Mouse (Mus musculus) heart, adult 2 months (tissue): ENCODE results near the gene Sh3kbp1.

Experiments
- CTCF ChIP-seq: fragments of 200-600 bp; IDR thresholded peaks from 2 replicates; pipeline ENCODE4 v1.8.1; 2022; ENCODE audit warnings: antibody characterized with exemption, mild to moderate bottlenecking, moderate library complexity
- POLR2A ChIP-seq: fragments of 200-500 bp; IDR thresholded peaks from 2 replicates; pipeline ENCODE4 v1.6.1; 2011; ENCODE audit warnings: mild to moderate bottlenecking, low read depth, low read length, control low read depth; ENCODE audit not compliant: insufficient read depth

- TF ChIP-seq CTCF (no peak), POLR2A (no peak)
Observed at GRCm38 (mm10) chrX:159879455-159879854, 252.4 kb downstream of the Sh3kbp1 start.
